Mouse (Mus musculus) G1E-ER4 (cell line): ENCODE measurements around the gene Gm3269. TPM values are rescaled to one million over a fixed set of nuclear protein-coding genes. Genes with fewer than 3 reads are reported as not detected.
"Not testable (repeated sequence)": the region's sequence is repeated elsewhere in the genome, so short reads cannot be mapped to it uniquely, and the experiment has no call there.

ENCODE experiments used
- GATA1 ChIP-seq: IDR thresholded peaks from one replicate; pipeline ENCODE4 v1.8.0; 2012; ENCODE audit warnings: low read length, inconsistent platforms
- polyA plus RNA-seq: library from polyadenylated mRNA; stranded (reverse); fragments of >175 nt; gene quantifications from 2 replicates; pipeline ENCODE4 v1.2.3, GENCODE M21; 2012

Gene Gm3269
- polyA plus RNA-seq, result not detected in 2 replicates

DNA sequence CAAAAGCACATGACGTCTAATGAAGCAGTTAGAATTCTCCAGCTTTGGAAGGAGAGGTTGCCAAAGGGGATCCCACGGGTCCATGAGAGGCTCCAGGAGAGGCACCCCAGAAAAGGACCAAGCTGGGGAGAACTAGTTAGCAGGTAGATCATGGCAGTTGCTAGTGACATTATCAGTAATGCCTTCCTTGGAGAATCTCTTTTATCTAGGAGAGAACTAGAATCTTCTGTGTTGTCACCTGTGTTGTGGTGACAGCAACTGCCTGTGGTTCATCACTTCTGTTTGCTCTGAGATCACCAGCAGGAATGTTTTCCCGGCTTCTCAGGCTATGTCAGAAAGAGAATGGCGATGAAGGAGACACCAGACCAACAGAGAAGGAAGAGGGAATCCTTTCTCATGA is at the start of gene Gm3269:
Gene Gm3269, plus strand, starts transcription at position 301 of the 400 bp plus-strand sequence.
- TF ChIP-seq GATA1, result not testable (repeated sequence)

DNA sequence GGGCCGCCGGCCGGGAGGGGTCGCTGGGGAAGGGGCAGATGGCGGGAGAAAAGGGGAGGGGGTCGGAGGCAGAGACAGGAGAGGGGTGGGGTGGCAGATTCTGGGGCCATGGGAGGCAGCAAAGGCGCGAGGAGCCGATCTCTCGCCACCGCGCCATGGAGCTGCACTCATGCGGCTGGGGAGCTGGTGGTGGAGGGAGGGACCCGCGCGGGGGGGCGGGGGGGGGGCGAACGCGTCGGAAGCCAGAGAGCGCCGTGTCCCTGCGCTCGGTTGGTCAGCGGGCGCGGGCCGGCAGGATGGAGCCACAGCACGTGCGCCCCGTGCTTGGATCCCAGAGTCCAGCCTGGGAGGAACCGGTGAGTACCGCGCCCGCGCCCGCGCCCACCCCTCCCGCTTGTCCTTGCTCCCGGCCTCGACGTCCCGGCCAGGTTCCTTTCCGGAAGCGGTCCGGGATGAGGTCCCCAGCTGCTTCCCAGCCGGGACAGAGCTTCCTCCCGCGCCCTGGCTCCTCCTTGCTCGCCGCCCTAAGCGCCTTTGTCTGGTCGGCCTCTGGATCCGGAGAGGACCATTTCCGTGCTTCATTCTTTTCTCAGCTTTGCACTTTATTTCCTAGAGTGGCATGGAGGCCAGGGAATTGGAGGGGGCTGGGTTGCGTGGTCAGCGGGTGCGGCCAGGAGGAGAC is 17.5 kb downstream of the Gm3269 start, which contains the start of gene Gm3264:
Gene Gm3264, plus strand, starts transcription at position 278 of the 682 bp plus-strand sequence.
- not testable (repeated sequence) for TF ChIP-seq GATA1

DNA sequence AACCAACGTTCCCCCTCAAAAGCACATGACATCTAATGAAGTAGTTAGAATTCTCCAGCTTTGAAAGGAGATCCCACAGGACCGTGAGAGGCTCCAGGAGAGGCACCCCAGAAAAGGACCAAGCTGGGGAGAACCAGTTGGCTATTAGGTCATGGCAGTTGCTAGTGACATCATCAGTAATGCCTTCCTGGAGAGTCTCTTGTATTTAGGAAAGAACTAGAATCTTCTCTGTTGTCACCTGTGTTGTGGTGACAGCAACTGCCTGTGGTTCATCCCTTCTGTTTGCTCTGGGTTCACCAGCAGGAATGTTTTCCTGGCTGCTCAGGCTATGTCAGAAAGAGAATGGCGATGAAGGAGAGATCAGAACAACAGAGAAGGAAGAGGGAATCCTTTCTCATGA is 54.2 kb downstream of the Gm3269 start, which contains the start of gene Gm3278:
Gene Gm3278, plus strand, starts transcription at position 301 of the 400 bp plus-strand sequence.
- TF ChIP-seq GATA1, result not testable (repeated sequence)

Other genes with a start within 250 kb of the Gm3269 start
- gene Gm8159, start 205.8 kb upstream of the Gm3269 start, polyA plus RNA-seq, result not detected in 2 replicates
- not detected in 2 replicates for gene Gm3239, start 173.9 kb upstream of the Gm3269 start, polyA plus RNA-seq
- not detected in 2 replicates for gene Gm7876, start 128.9 kb upstream of the Gm3269 start, polyA plus RNA-seq
- not detected in 2 replicates for gene Gm3252, start 111.3 kb upstream of the Gm3269 start, polyA plus RNA-seq
- gene Gm9602, start 61.8 kb upstream of the Gm3269 start, polyA plus RNA-seq, result not detected in 2 replicates
- not detected in 2 replicates for gene Gm3264, start 17.5 kb downstream of the Gm3269 start, polyA plus RNA-seq
- gene Gm3278, start 54.3 kb downstream of the Gm3269 start, polyA plus RNA-seq, result not detected in 2 replicates
- not detected in 2 replicates for gene Gm8297, start 145.8 kb downstream of the Gm3269 start, polyA plus RNA-seq
- not detected in 2 replicates for gene Gm3298, start 177.8 kb downstream of the Gm3269 start, polyA plus RNA-seq
- not detected in 2 replicates for gene 4930555G01Rik, start 212.5 kb downstream of the Gm3269 start, polyA plus RNA-seq
- gene Gm8281, start 232.9 kb downstream of the Gm3269 start, polyA plus RNA-seq, result not detected in 2 replicates